Comparison of ENCODE assay signal across 20 mouse cellular contexts in the genomic region with DNA sequence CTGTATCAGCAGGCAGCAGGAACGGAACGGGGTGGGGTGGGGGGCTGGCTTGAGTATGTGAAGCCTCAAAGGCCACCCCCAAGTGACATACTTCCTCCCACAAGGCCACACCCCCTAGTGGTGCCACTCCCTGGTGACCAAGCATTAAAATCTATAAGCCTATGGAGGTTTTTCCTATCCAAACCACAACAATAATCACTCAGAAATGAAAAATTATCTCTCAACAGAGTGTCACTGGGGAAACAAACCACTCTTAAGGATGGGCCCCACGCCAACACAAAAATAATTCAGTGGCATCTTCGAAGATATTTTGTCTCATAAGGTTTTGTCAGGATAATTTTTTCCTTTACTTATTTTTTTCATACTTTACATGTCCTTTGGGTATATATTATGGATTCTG.
"Had no signal": no experiment of that assay in that cellular context is flagged by ENCODE, and none has a peak within 500 bp of the region (broad histone marks: within the 10 kb centered on the region; RNA-seq: fewer than 3 reads in every experiment).

No protein-coding gene starts in this region.

- H3K36me3 ChIP-seq: liver, embryonic 15.5 days; lung, embryonic 15.5 days; midbrain, embryonic 10.5 days; midbrain, embryonic 12.5 days; neural tube, embryonic 13.5 days; neural tube, embryonic 15.5 days; stomach, embryonic 15.5 days had no signal

- H3K27me3 ChIP-seq: liver, embryonic 15.5 days; lung, embryonic 15.5 days; midbrain, embryonic 12.5 days; neural tube, embryonic 13.5 days; neural tube, embryonic 15.5 days; stomach, embryonic 15.5 days had no signal

- H3K27ac ChIP-seq: liver, embryonic 15.5 days; lung, embryonic 15.5 days; midbrain, embryonic 10.5 days; midbrain, embryonic 12.5 days; neural tube, embryonic 13.5 days; neural tube, embryonic 15.5 days; stomach, embryonic 15.5 days; stomach, postnatal 0 days had no signal

- ATAC-seq: liver, postnatal 0 days; lung, postnatal 0 days; midbrain, embryonic 16.5 days had no signal

- H3K4me1 ChIP-seq: lung, embryonic 15.5 days; midbrain, embryonic 10.5 days; midbrain, embryonic 12.5 days; neural tube, embryonic 13.5 days; neural tube, embryonic 15.5 days; stomach, embryonic 15.5 days had no signal

- H3K4me3 ChIP-seq: liver, embryonic 15.5 days; lung, embryonic 15.5 days; midbrain, embryonic 10.5 days; midbrain, embryonic 12.5 days; myocyte; neural tube, embryonic 13.5 days; neural tube, embryonic 15.5 days; stomach, embryonic 15.5 days had no signal

- DNase-seq: liver, postnatal 0 days; lung, adult 2 months; lung, postnatal 14 days; lung, postnatal 36 days; midbrain, embryonic 14.5 days; right cerebral cortex, postnatal 14 days; thymus, adult 2 months; thymus, postnatal 25 days; thymus, postnatal 4 days had no signal

- H3K9ac ChIP-seq: liver, embryonic 15.5 days; liver, postnatal 0 days; lung, embryonic 15.5 days; midbrain, embryonic 12.5 days; neural tube, embryonic 13.5 days; neural tube, embryonic 15.5 days; stomach, embryonic 15.5 days had no signal

- H3K9me3 ChIP-seq: liver, embryonic 15.5 days; lung, embryonic 15.5 days; midbrain, embryonic 10.5 days; midbrain, embryonic 12.5 days; neural tube, embryonic 13.5 days; neural tube, embryonic 15.5 days; stomach, embryonic 15.5 days had no signal
